Mouse (Mus musculus) embryonic facial prominence, embryonic 11.5 days (tissue): ENCODE measurements around the gene Ndufaf7. TPM values are rescaled to one million over a fixed set of nuclear protein-coding genes. Genes with fewer than 3 reads are reported as not detected.

ENCODE experiments used
- ATAC-seq: fragments of 200-750 bp; cut with Nextera tagmentation; replicated peaks from 2 replicates; pipeline ENCODE4 v1.8.0; 2017; ENCODE audit warnings: low read depth; ENCODE audit not compliant: insufficient number of reproducible peaks, low FRiP score, low TSS enrichment
- DNase-seq: peaks from one replicate; pipeline ENCODE4 v3.0.0-alpha.2; 2015; ENCODE audit warnings: low spot score
- H3K27ac ChIP-seq: fragments of 300-500 bp; sonication (generic); replicated peaks from 2 replicates; pipeline ENCODE4 v1.5.1; 2014; ENCODE audit warnings: mild to moderate bottlenecking, low read depth, low read length, control low read depth
- H3K27me3 ChIP-seq: fragments of 300-500 bp; sonication (generic); 2 replicates; pipeline ENCODE4 v1.6.1; 2014; ENCODE audit warnings: mild to moderate bottlenecking, low read length, moderate library complexity, mixed read lengths; ENCODE audit not compliant: control insufficient read depth, insufficient read depth
- H3K36me3 ChIP-seq: fragments of 300-500 bp; sonication (generic); replicated peaks from 2 replicates; pipeline ENCODE4 v1.6.1; 2014; ENCODE audit warnings: low read depth, mild to moderate bottlenecking, low read length, moderate library complexity, mixed read lengths; ENCODE audit not compliant: control insufficient read depth, insufficient read depth
- H3K4me1 ChIP-seq: fragments of 300-500 bp; sonication (generic); 2 replicates; pipeline ENCODE4 v1.6.1; 2014; ENCODE audit warnings: low read length, mixed read lengths; ENCODE audit not compliant: control insufficient read depth, insufficient read depth
- H3K4me2 ChIP-seq: fragments of 300-500 bp; sonication (generic); 2 replicates; pipeline ENCODE4 v1.6.1; 2014; ENCODE audit warnings: low read depth, mild to moderate bottlenecking, control low read depth, low read length, moderate library complexity
- H3K4me3 ChIP-seq: fragments of 300-500 bp; sonication (generic); 2 replicates; pipeline ENCODE4 v1.5.1; 2014; ENCODE audit warnings: low read depth, low read length, control low read depth
- H3K9ac ChIP-seq: fragments of 300-500 bp; sonication (generic); replicated peaks from 2 replicates; pipeline ENCODE4 v1.6.1; 2014; ENCODE audit warnings: mild to moderate bottlenecking, control low read depth, low read length
- H3K9me3 ChIP-seq: fragments of 300-500 bp; sonication (generic); replicated peaks from 2 replicates; pipeline ENCODE4 v1.6.1; 2016; ENCODE audit warnings: mild to moderate bottlenecking, low read length, inconsistent platforms, mixed read lengths; ENCODE audit not compliant: control insufficient read depth
- WGBS: fragments of 180-500 bp; shearing (Covaris S2); extraction: QIAGEN DNeasy Blood & Tissue Kit; methylation state at CpG from one replicate; pipeline ENCODE4 v1.1.7; 2014; 5-methylcytosine and 5-hydroxymethylcytosine counted together
- polyA plus RNA-seq: library from polyadenylated mRNA; unstranded; fragments of >200 nt; fragmentation: Nextera tagmentation; extraction: Ambion mirVana; gene quantifications from 2 replicates; pipeline ENCODE4 v1.2.1, GENCODE M21; 2014

Gene Ndufaf7
- polyA plus RNA-seq, 1 experiment from 2014 or later, result 58.2 TPM

- Histone ChIP-seq H3K4me3 (no peak overlapping the region), H3K27me3 (no peaks in the 10 kb centered on the region), H3K9me3 (no peaks in the 10 kb centered on the region), H3K4me1 (no peaks in the 10 kb centered on the region), H3K4me2 (no peak overlapping the region), H3K36me3 (no peaks in the 10 kb centered on the region), H3K9ac (no peak overlapping the region), H3K27ac (no peak overlapping the region)
- ATAC-seq, result no peak
- no peak for DNase-seq
- WGBS, result 77% methylated on average over 8 of the region's 8 CpGs
These were observed 57.4 kb downstream of the Ndufaf7 start for GRCm38 (mm10) chr17:78994382-78994781.

GRCm38 (mm10) chr17:78994931-78995820 is 58.2 kb downstream of the Ndufaf7 start:
- H3K36me3 ChIP-seq, result no peaks in the 10 kb centered on the region
- WGBS, result 68% methylated on average over 9 of the region's 9 CpGs
- no peak for ATAC-seq

More at GRCm38 (mm10) chr17:78994931-78995820, 58.2 kb downstream of the Ndufaf7 start:
- Histone ChIP-seq H3K9ac (no peak overlapping the region), H3K4me1 (no peaks in the 10 kb centered on the region), H3K4me3 (no peak overlapping the region), H3K4me2 (no peak overlapping the region), H3K9me3 (no peaks in the 10 kb centered on the region), H3K27ac (no peak overlapping the region), H3K27me3 (no peaks in the 10 kb centered on the region)
- DNase-seq, result no peak

Other genes with a start within 250 kb of the Ndufaf7 start
- gene Strn, start 199.9 kb upstream of the Ndufaf7 start, polyA plus RNA-seq, result 5.8 TPM in 2 replicates
- gene Heatr5b, start 101.8 kb upstream of the Ndufaf7 start, polyA plus RNA-seq, result 13.0 and 14.2 TPM in 2 replicates
- 38.7 and 39.5 TPM in 2 replicates for gene Gpatch11, start 101.6 kb upstream of the Ndufaf7 start, polyA plus RNA-seq
- gene Eif2ak2, start 54.6 kb upstream of the Ndufaf7 start, polyA plus RNA-seq, result 6.4 and 7.1 TPM in 2 replicates
- gene Sult6b1, start 30.1 kb upstream of the Ndufaf7 start, polyA plus RNA-seq, result 0.15 and 0.45 TPM in 2 replicates
- gene Cebpzos, start 20.6 kb upstream of the Ndufaf7 start, polyA plus RNA-seq, result 106 and 123 TPM in 2 replicates
- 57.6 and 69.3 TPM in 2 replicates for gene Cebpz, start 70 bp upstream of the Ndufaf7 start, polyA plus RNA-seq
- gene Prkd3, start 83.7 kb downstream of the Ndufaf7 start, polyA plus RNA-seq, result 53.9 and 58.7 TPM in 2 replicates
- 7.3 and 8.4 TPM in 2 replicates for gene Qpct, start 114.8 kb downstream of the Ndufaf7 start, polyA plus RNA-seq